Mouse (Mus musculus) testis, adult 2 months (tissue): ENCODE results near the gene Tbc1d10a. TPM values are rescaled to one million over a fixed set of nuclear protein-coding genes. Genes with fewer than 3 reads are reported as not detected.

Source experiments
- H3K27ac ChIP-seq: fragments of 200-500 bp; 2 replicates; pipeline ENCODE4 v1.5.1; 2012; ENCODE audit warnings: low read depth, low read length; ENCODE audit not compliant: control insufficient read depth, insufficient read depth
- H3K27me3 ChIP-seq: fragments of 200-500 bp; 2 replicates; pipeline ENCODE4 v1.6.1; 2012; ENCODE audit warnings: mild to moderate bottlenecking, low read length, moderate library complexity; ENCODE audit not compliant: control insufficient read depth, insufficient read depth
- H3K36me3 ChIP-seq: fragments of 200-500 bp; 2 replicates; pipeline ENCODE4 v1.6.1; 2012; ENCODE audit warnings: mild to moderate bottlenecking, low read length; ENCODE audit not compliant: control insufficient read depth, insufficient read depth
- H3K4me1 ChIP-seq: fragments of 200-500 bp; 2 replicates; pipeline ENCODE4 v1.6.1; 2012; ENCODE audit warnings: low read length; ENCODE audit not compliant: control insufficient read depth, insufficient read depth
- H3K4me3 ChIP-seq: fragments of 200-500 bp; 2 replicates; pipeline ENCODE4 v1.5.1; 2012; ENCODE audit warnings: low read depth, mild to moderate bottlenecking, low read length, moderate library complexity, mixed read lengths; ENCODE audit not compliant: control insufficient read depth
- CTCF ChIP-seq: fragments of 200-500 bp; IDR thresholded peaks from 2 replicates; pipeline ENCODE4 v1.5.1; 2012; ENCODE audit warnings: low read depth, mild to moderate bottlenecking, inconsistent platforms, low read length, moderate library complexity; ENCODE audit not compliant: control insufficient read depth, insufficient read depth, insufficient replicate concordance
- POLR2A ChIP-seq: fragments of 200-500 bp; IDR thresholded peaks from 2 replicates; pipeline ENCODE4 v1.6.1; 2012; ENCODE audit warnings: low read depth, mild to moderate bottlenecking, inconsistent platforms, low read length, moderate library complexity; ENCODE audit not compliant: control insufficient read depth
- polyA plus RNA-seq: library from polyadenylated mRNA; depleted of rRNA; stranded (reverse); fragments of >200 nt; gene quantifications from 2 replicates; pipeline ENCODE4 v1.2.3, GENCODE M21; 2012; rRNA removed

Gene Tbc1d10a
- polyA plus RNA-seq: 40.6 and 42.1 TPM in 2 replicates

- H3K4me3 ChIP-seq: peak within 1 kb of the TSS; percentile 90
- no peaks in the 10 kb centered on the region; the same call in none of the 2 replicates for H3K36me3 ChIP-seq
- H3K27me3 ChIP-seq: no peaks in the 10 kb centered on the region
- TF ChIP-seq POLR2A (peak; percentile 90), CTCF (no peak)
- peaks cover 15% of the 10 kb centered on the region for H3K4me1 ChIP-seq
- H3K27ac ChIP-seq: peak within 1 kb of the TSS; percentile 95
Observed at GRCm38 (mm10) chr11:4186486-4187317, at the start of gene Tbc1d10a. TSS of gene Tbc1d10a (plus strand) at chr11:4186789.

GRCm38 (mm10) chr11:4138964-4139363 is 47.6 kb upstream of the Tbc1d10a start:
- TF ChIP-seq CTCF (no peak), POLR2A (no peak)
- Histone ChIP-seq H3K36me3 (peaks cover 1% of the 10 kb centered on the region), H3K27me3 (no peaks in the 10 kb centered on the region), H3K4me3 (no peak overlapping the region), H3K4me1 (peaks cover 10% of the 10 kb centered on the region), H3K27ac (no peak overlapping the region)

DNA sequence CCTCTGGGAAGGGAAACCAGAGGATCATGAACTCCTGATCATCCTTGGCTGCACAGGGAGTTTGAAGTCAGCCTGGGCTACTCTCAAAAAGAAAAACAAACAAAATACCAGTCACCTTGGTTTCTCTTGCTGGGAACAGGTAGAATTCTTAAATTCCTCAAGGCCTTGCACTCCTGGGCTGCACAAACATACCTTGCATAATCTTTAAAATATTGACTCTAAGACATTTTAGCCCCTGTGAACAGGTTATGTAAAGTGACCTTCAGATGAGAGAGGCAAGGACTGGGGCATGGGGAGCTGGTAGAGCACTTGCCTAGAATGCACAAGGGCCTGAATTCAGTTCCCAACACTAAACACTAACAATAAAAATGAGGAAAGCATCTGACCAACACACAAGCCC is 45.1 kb upstream of the Tbc1d10a start:
- Histone ChIP-seq H3K36me3 (peaks cover 5% of the 10 kb centered on the region), H3K4me3 (no peak overlapping the region), H3K4me1 (no peaks in the 10 kb centered on the region), H3K27ac (no peak overlapping the region), H3K27me3 (no peaks in the 10 kb centered on the region)
- no peak for TF ChIP-seq POLR2A
- TF ChIP-seq CTCF: no peak

- Histone ChIP-seq H3K27ac (no peak overlapping the region), H3K27me3 (no peaks in the 10 kb centered on the region), H3K36me3 (peaks cover 5% of the 10 kb centered on the region), H3K4me1 (no peaks in the 10 kb centered on the region), H3K4me3 (no peak overlapping the region)
- TF ChIP-seq POLR2A: no peak
- TF ChIP-seq CTCF: no peak
Observed at GRCm38 (mm10) chr11:4142352-4142751, 44.2 kb upstream of the Tbc1d10a start.

DNA sequence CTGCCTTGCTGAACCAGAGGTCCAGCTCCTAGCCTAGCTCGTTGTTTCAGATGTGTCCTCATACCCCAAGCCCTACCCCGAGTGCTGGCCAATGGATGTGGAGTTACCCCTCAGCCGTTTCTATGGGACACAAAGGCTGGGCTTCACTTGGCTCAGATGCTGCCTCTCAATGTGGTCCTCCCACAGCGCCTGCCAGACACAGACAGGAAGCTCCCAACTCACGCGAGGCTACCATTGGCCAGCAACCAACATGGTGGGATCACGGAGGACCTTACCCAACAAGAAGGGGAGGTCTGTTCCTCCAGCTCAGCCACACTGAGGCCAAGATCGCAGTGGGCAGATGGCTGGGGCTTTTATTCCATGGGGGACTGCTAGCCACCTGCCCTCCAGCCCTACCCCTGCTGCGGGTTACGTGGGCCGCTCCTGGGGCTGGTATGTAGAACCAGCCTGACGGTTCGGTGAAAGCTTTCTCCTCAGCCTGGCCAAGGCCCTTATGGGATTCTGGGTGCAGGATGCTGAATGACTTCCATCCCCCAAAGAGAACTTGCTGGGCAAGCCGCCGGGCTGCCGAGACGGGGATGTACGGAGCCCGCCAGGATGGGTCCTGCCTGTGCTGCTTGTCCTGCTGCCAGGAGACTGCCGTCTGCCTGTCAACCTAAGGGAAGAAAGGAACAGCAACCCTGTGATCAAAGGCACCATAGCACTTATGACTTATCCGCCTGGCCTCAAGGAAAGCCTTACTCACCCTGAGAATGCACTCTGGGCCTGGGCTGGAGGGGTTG is 43.1 kb upstream of the Tbc1d10a start:
- no peak overlapping the region for H3K4me3 ChIP-seq
- H3K36me3 ChIP-seq: peaks cover 5% of the 10 kb centered on the region

DNA sequence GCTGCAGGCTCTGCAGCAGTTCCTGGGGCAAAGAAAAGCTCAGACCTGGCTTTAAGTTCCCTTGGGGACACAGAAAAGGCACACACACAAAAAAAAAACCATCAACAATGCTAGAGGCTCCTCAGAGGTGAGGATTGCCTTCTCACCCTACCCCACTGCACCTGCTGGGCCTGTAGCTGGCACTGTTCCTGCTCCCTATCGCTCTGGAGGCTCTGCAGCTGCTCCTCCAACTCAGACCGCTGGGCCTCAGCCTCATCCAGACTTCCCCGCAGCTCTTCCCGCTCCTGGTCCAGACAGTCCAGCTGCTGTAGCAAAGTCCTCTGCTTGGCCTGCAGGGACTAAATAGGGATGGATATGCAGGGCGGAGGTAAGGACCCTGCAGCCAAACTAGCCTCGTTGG is 40.2 kb upstream of the Tbc1d10a start:
- no peak for TF ChIP-seq POLR2A
- TF ChIP-seq CTCF: no peak
- Histone ChIP-seq H3K4me3 (no peak overlapping the region), H3K4me1 (no peaks in the 10 kb centered on the region), H3K27ac (no peak overlapping the region), H3K27me3 (no peaks in the 10 kb centered on the region), H3K36me3 (peaks cover 5% of the 10 kb centered on the region)

More for the DNA sequence above, 43.1 kb upstream of the Tbc1d10a start:
- H3K27ac ChIP-seq: no peak overlapping the region
- H3K27me3 ChIP-seq: no peaks in the 10 kb centered on the region
- TF ChIP-seq CTCF (no peak), POLR2A (no peak)
- H3K4me1 ChIP-seq: no peaks in the 10 kb centered on the region

DNA sequence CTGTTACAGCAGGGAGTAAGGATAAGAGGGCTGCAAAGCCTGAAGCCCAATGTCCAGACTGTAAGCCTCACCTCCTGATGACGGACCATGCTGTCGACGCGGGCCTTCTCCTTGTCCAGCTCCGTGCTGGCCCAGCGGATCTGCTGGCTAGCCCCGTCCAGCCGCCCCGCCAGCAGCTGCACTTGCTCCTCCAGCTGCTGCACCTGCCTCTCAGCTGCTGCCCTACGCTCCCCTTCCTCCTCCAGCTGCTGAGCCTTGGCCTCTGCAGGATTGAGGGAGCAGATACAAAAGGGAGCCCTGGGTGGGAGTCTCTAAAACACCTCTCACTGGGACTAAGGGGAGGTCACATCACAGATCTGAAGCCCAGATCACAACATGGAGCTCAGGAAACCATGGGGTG is 39.5 kb upstream of the Tbc1d10a start:
- TF ChIP-seq POLR2A: no peak
- no peak for TF ChIP-seq CTCF
- H3K4me1 ChIP-seq: no peaks in the 10 kb centered on the region
- H3K27me3 ChIP-seq: no peaks in the 10 kb centered on the region
- H3K4me3 ChIP-seq: no peak overlapping the region
- no peak overlapping the region for H3K27ac ChIP-seq
- peaks cover 5% of the 10 kb centered on the region for H3K36me3 ChIP-seq
